Comparison of ENCODE assay signal across 20 mouse cellular contexts in genomic region chr12:30865781-30866180, GRCm38 (mm10). TPM values are rescaled to one million over a fixed set of nuclear protein-coding genes. Genes with fewer than 3 reads are reported as not detected.
"Had no signal": no experiment of that assay in that cellular context is flagged by ENCODE, and none has a peak within 500 bp of the region (broad histone marks: within the 10 kb centered on the region; RNA-seq: fewer than 3 reads in every experiment).

No protein-coding gene starts in this region.

- DNase-seq: kidney, adult 9 months; kidney, postnatal 14 days; kidney, postnatal 4 days; left cerebral cortex, postnatal 4 days; liver, postnatal 0 days; right cerebral cortex, adult 18-20 months; right cerebral cortex, postnatal 14 days; right cerebral cortex, postnatal 4 days; thymus, postnatal 25 days had no signal

- H3K4me2 ChIP-seq: limb, embryonic 12.5 days; limb, embryonic 15.5 days; liver, embryonic 11.5 days; lung, embryonic 14.5 days; midbrain, embryonic 12.5 days; midbrain, embryonic 15.5 days; neural tube, embryonic 12.5 days; neural tube, embryonic 15.5 days had no signal

- H3K4me3 ChIP-seq: limb, embryonic 12.5 days; limb, embryonic 15.5 days; midbrain, embryonic 12.5 days; midbrain, embryonic 15.5 days; neural tube, embryonic 12.5 days; neural tube, embryonic 15.5 days had no signal

- ATAC-seq: liver, postnatal 0 days; lung, postnatal 0 days; midbrain, embryonic 15.5 days had no signal

- H3K27ac ChIP-seq: limb, embryonic 12.5 days; limb, embryonic 15.5 days; liver, embryonic 14.5 days; macrophage; midbrain, embryonic 12.5 days; midbrain, embryonic 15.5 days; neural tube, embryonic 12.5 days; neural tube, embryonic 15.5 days had no signal

- H3K27me3 ChIP-seq: limb, embryonic 12.5 days; limb, embryonic 15.5 days; midbrain, embryonic 12.5 days; midbrain, embryonic 15.5 days; neural tube, embryonic 12.5 days; neural tube, embryonic 15.5 days had no signal

- H3K4me1 ChIP-seq: limb, embryonic 12.5 days; limb, embryonic 15.5 days; midbrain, embryonic 12.5 days; midbrain, embryonic 15.5 days; neural tube, embryonic 12.5 days; neural tube, embryonic 15.5 days had no signal

- H3K9me3 ChIP-seq: limb, embryonic 12.5 days; limb, embryonic 15.5 days; midbrain, embryonic 12.5 days; midbrain, embryonic 15.5 days; neural tube, embryonic 12.5 days; neural tube, embryonic 15.5 days had no signal

- H3K36me3 ChIP-seq: limb, embryonic 12.5 days; limb, embryonic 15.5 days; midbrain, embryonic 12.5 days; midbrain, embryonic 15.5 days; neural tube, embryonic 12.5 days; neural tube, embryonic 15.5 days had no signal

- H3K9ac ChIP-seq: limb, embryonic 12.5 days; limb, embryonic 15.5 days; liver, embryonic 14.5 days; liver, postnatal 0 days; lung, embryonic 14.5 days; midbrain, embryonic 12.5 days; midbrain, embryonic 15.5 days; neural tube, embryonic 12.5 days; neural tube, embryonic 15.5 days had no signal

RNA-seq across cellular contexts. Expression of gene Alkal2, which starts 18.3 kb away (rescaled TPM):
- polyA plus RNA-seq: liver, embryonic 11.5 days; liver, embryonic 14.5 days; liver, postnatal 0 days; macrophage had no signal
